Mouse (Mus musculus): ENCODE data around the gene Gm3594.
"Not testable (repeated sequence)": the region's sequence is repeated elsewhere in the genome, so short reads cannot be mapped to it uniquely, and the experiment has no call there.

DNA sequence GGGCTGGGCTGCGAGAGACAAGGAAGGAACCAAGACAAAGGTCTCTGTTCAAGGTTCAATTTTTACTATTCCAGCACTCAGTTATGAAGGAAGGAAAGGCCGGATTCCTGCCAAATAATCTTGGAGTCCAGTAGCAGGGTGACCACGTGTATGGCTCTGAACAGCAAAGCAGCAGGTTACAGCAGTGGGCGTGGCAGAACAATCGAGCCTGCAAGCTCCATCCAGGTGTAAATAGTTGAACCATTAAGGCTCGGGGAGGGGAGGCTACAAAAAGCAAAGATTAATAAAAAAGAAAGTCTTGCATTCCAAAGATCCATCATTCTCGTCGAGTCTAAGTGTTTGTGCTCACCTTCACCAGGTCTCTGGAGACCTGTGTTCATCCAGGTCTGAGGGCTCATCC, 37.7 kb upstream of the Gm3594 start:
- not testable (repeated sequence) for TF ChIP-seq CTCF (IDR thresholded peaks at IDR 0.05; ENCODE audit: low read depth, low read length); POLR2A (IDR thresholded peaks at IDR 0.05; ENCODE audit: borderline replicate concordance, low read depth, low read length)

All from bone marrow macrophage, adult 2 months (primary cell).